Mouse (Mus musculus) ES-CJ7 (cell line): ENCODE results near the gene Gm6377.

ENCODE experiments used
- DNase-seq: peaks from one replicate; pipeline ENCODE4 v3.0.0; 2011; ENCODE audit warnings: low read depth, low spot score

Gene Gm6377

GRCm38 (mm10) chrX:109196468-109196867 is at the start of gene Gm6377:
Gm6377 (plus strand) TSS chrX:109196756.
- no peak for DNase-seq

- no peak for DNase-seq
Observed at GRCm38 (mm10) chrX:109147108-109147507, 49.4 kb upstream of the Gm6377 start.

GRCm38 (mm10) chrX:109151228-109151627 is 45.3 kb upstream of the Gm6377 start:
- DNase-seq: no peak

GRCm38 (mm10) chrX:109160326-109160725 is 36.2 kb upstream of the Gm6377 start:
- no peak for DNase-seq

- no peak for DNase-seq
Observed at GRCm38 (mm10) chrX:109160901-109161300, 35.7 kb upstream of the Gm6377 start.

GRCm38 (mm10) chrX:109175038-109175437 is 21.5 kb upstream of the Gm6377 start:
- DNase-seq: no peak

- peak; percentile 1 for DNase-seq
Observed at GRCm38 (mm10) chrX:109175470-109175869, 21.1 kb upstream of the Gm6377 start.

- DNase-seq: no peak
Observed at GRCm38 (mm10) chrX:109184706-109185478, 11.7 kb upstream of the Gm6377 start.

- no peak for DNase-seq
Observed at GRCm38 (mm10) chrX:109189607-109190006, 6.9 kb upstream of the Gm6377 start.

GRCm38 (mm10) chrX:109190969-109191368 is 5.6 kb upstream of the Gm6377 start:
- DNase-seq: no peak

GRCm38 (mm10) chrX:109191436-109191835 is 5.1 kb upstream of the Gm6377 start:
- no peak for DNase-seq

GRCm38 (mm10) chrX:109207843-109208242 is 11.3 kb downstream of the Gm6377 start:
- DNase-seq: no peak

- DNase-seq: no peak
Observed at GRCm38 (mm10) chrX:109228720-109229119, 32.2 kb downstream of the Gm6377 start.

- DNase-seq: no peak
Observed at GRCm38 (mm10) chrX:109235383-109236036, 39.0 kb downstream of the Gm6377 start.

GRCm38 (mm10) chrX:109238163-109238562 is 41.6 kb downstream of the Gm6377 start:
- no peak for DNase-seq
